Mouse (Mus musculus) lung, postnatal 0 days (tissue): ENCODE measurements around the gene Cinp. TPM values are rescaled to one million over a fixed set of nuclear protein-coding genes. Genes with fewer than 3 reads are reported as not detected.

Source experiments
- ATAC-seq: fragments of 200-750 bp; cut with Nextera tagmentation; 2 replicates; pipeline ENCODE4 v1.8.0; 2017; ENCODE audit warnings: moderate library complexity
- DNase-seq: peaks from one replicate; pipeline ENCODE4 v3.0.0-alpha.2; 2016; ENCODE audit warnings: low spot score
- H3K27ac ChIP-seq: fragments of 300-500 bp; sonication (generic); 2 replicates; pipeline ENCODE4 v1.5.1; 2014; ENCODE audit warnings: antibody characterized with exemption, mild to moderate bottlenecking, low read length, mixed read lengths
- H3K27me3 ChIP-seq: fragments of 300-500 bp; sonication (generic); replicated peaks from 2 replicates; pipeline ENCODE4 v1.6.1; 2014; ENCODE audit warnings: low read length, mixed read lengths; ENCODE audit not compliant: insufficient read depth
- H3K36me3 ChIP-seq: fragments of 300-500 bp; sonication (generic); 2 replicates; pipeline ENCODE4 v1.6.1; 2014; ENCODE audit warnings: low read length, mixed read lengths; ENCODE audit not compliant: insufficient read depth
- H3K4me1 ChIP-seq: fragments of 300-500 bp; sonication (generic); 2 replicates; pipeline ENCODE4 v1.6.1; 2014; ENCODE audit warnings: antibody characterized with exemption, low read depth, low read length, mixed read lengths; ENCODE audit not compliant: insufficient read depth
- H3K4me2 ChIP-seq: fragments of 300-500 bp; sonication (generic); replicated peaks from 2 replicates; pipeline ENCODE4 v1.6.1; 2014; ENCODE audit warnings: low read depth, mild to moderate bottlenecking, low read length, moderate library complexity, mixed read lengths
- H3K4me3 ChIP-seq: fragments of 300-500 bp; sonication (generic); 2 replicates; pipeline ENCODE4 v1.5.1; 2014; ENCODE audit warnings: low read depth, low read length
- H3K9ac ChIP-seq: fragments of 300-500 bp; sonication (generic); replicated peaks from 2 replicates; pipeline ENCODE4 v1.6.1; 2014; ENCODE audit warnings: low read depth, mild to moderate bottlenecking
- H3K9me3 ChIP-seq: fragments of 300-500 bp; sonication (generic); 2 replicates; pipeline ENCODE4 v1.6.1; 2016; ENCODE audit warnings: low read length, mixed read lengths
- CTCF ChIP-seq: IDR thresholded peaks from 2 replicates; pipeline ENCODE4 v1.5.1; 2016; ENCODE audit warnings: antibody characterized with exemption, mild to moderate bottlenecking
- EP300 ChIP-seq: IDR thresholded peaks from 2 replicates; pipeline ENCODE4 v1.6.1; 2016; ENCODE audit warnings: antibody characterized with exemption, mild to moderate bottlenecking, control low read depth
- WGBS: fragments of 180-500 bp; shearing (Covaris S2); extraction: QIAGEN DNeasy Blood & Tissue Kit; methylation state at CpG from one replicate; pipeline ENCODE4 v1.1.7; 2014; 5-methylcytosine and 5-hydroxymethylcytosine counted together
- polyA plus RNA-seq: library from polyadenylated mRNA; unstranded; fragments of >200 nt; fragmentation: Nextera tagmentation; extraction: Ambion mirVana; gene quantifications from 2 replicates; pipeline ENCODE4 v1.2.1, GENCODE M21; 2015

Gene Cinp
- polyA plus RNA-seq, 1 experiment from 2014 or later: 33.8 TPM

DNA sequence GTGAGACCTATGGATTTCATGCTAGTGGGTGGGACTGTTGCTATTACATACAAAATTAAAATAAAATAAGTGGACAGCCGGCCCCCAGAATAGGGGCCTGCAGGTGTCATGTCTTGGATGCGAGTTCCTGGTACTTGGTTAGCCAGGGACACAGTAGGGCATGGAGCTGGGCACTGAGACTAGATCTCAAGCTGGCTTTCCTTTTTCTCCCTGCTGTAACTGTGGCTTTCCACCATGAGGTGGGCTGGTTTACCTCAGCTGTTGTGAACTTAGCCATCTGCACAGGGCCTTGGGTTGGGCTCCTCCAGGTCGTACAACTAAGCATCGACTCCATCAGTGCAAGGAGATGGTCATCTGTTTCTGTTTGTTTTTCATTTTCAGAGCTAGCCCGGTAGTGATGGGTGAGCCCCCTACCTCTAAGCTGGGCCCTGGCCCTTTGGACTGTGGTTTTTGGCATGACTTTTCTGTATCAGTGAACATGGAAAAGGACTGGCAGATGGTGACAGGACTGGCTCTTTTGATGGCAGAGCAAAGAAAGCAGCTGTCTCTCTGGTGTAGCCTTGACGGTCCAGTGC, 42.7 kb downstream of the Cinp start:
- 0 out of 2 replicates have a peak overlapping the region, but pooled peaks have one; percentile 86 for H3K27ac ChIP-seq

DNA sequence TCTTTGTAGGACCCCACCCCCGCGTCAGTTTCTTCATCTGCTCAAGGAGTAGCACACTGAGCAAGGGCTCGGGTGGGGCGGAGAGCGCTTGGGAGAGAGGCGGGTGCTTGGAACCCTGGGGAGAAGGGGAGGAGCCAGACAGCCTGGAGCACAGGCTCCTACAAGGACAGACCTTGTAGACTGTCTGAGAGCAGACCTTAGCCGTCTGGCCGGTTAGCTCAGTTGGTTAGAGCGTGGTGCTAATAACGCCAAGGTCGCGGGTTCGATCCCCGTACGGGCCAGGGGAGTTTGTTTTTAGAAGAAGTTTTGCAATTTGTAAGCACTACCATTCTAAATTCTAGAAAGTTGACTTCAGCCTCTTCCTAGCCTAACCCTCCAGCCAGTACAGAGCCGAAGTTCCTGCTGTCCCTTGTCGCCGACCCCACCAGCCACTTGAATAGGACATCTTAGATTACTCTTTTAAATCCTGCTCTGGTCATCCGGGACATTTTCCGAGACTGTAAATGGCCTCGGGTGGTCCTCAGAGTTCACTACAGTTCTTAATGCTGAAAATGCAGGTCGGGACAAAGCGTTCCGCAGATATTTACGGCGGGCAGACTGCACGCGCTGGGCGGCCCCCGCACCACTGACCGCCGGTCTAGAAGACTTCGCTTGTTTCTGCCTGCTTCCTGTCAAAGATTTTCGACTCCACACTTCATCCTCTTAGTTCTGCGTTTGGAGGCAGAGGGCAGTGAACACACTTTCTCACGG, 43.6 kb downstream of the Cinp start:
- Histone ChIP-seq H3K9ac (peak overlapping the region; percentile 39), H3K9me3 (no peaks in the 10 kb centered on the region), H3K27ac (peak overlapping the region; percentile 86), H3K4me2 (peak overlapping the region; percentile 65), H3K4me1 (peaks cover under 1% of the 10 kb centered on the region; the same call in 1 of the 2 replicates), H3K4me3 (peak overlapping the region; percentile 59), H3K36me3 (no peaks in the 10 kb centered on the region), H3K27me3 (no peaks in the 10 kb centered on the region)
- ATAC-seq (peak; percentile 91), DNase-seq (peak; percentile 98)
- no peak for TF ChIP-seq EP300
- TF ChIP-seq CTCF: no peak
- under 1% methylated on average over 36 of the region's 36 CpGs for WGBS

More for the DNA sequence above, 42.7 kb downstream of the Cinp start:
- DNase-seq (no peak), ATAC-seq (no peak)
- Histone ChIP-seq H3K4me2 (peak overlapping the region; percentile 65), H3K27me3 (no peaks in the 10 kb centered on the region), H3K36me3 (no peaks in the 10 kb centered on the region), H3K4me1 (no peaks in the 10 kb centered on the region; the same call in 1 of the 2 replicates), H3K9ac (peak overlapping the region; percentile 39; the same call in 1 of the 2 replicates), H3K4me3 (peak overlapping the region; percentile 59), H3K9me3 (no peaks in the 10 kb centered on the region)
- no peak for TF ChIP-seq EP300
- TF ChIP-seq CTCF: no peak
- 62% methylated on average over 6 of the region's 6 CpGs for WGBS

DNA sequence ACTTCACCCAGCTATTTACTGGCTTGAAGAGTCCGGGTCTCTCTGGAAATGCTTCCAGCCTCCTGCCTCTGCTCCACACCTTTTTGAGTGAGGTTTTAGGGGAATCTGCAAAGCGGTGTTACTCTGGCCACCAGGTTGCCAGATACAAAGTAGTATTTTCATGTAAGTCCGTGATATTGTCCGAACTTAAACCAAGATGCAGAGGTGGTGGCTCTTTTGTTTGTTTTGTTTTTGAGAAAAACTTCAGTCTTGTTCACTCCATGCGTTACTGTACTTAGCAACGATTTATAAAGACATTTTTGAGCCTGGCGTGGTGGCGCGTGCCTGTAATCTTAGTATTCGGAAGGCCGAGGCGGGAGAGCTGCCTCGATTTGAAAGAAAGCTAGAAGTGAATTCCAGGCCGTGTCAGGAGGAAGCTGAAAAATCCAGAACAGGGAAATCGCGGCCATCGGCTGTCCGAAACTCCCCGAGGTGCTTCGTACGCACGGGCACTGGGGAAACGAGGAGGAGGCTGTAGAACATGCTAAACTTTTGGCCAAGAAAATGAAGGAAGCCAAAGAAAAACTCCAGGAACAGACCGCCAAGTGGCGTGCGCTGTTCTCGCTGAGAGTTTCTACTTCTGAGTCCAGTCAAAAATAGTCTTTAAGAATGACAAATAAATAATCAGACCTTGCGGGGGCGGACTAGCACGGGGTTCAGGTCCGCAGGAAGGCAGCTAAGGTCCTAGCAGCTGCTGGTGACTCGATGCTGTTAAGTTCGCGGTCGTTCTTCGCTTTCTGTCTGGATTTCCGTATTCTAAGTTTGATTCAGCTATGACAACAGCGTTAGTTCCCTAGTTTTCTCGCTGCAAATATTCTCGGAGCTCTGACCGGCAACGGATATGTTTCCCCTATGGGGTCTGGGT, 44.5 kb downstream of the Cinp start:
- ATAC-seq: peak; percentile 36
- H3K9me3 ChIP-seq: no peaks in the 10 kb centered on the region
- H3K4me2 ChIP-seq: peak overlapping the region; percentile 65
- peak overlapping the region; percentile 33; the same call in 1 of the 2 replicates for H3K9ac ChIP-seq
- TF ChIP-seq CTCF (0 out of 2 replicates have a peak, but pooled peaks have one; percentile 30), EP300 (0 out of 2 replicates have a peak, but pooled peaks have one; percentile 19)
- peaks cover 3% of the 10 kb centered on the region; the same call in 1 of the 2 replicates for H3K4me1 ChIP-seq
- H3K4me3 ChIP-seq: peak overlapping the region; percentile 59
- WGBS: under 1% methylated on average over 42 of the region's 42 CpGs
- no peaks in the 10 kb centered on the region for H3K36me3 ChIP-seq
- peak overlapping the region; percentile 86 for H3K27ac ChIP-seq
- peak; percentile 74 for DNase-seq
- H3K27me3 ChIP-seq: no peaks in the 10 kb centered on the region

DNA sequence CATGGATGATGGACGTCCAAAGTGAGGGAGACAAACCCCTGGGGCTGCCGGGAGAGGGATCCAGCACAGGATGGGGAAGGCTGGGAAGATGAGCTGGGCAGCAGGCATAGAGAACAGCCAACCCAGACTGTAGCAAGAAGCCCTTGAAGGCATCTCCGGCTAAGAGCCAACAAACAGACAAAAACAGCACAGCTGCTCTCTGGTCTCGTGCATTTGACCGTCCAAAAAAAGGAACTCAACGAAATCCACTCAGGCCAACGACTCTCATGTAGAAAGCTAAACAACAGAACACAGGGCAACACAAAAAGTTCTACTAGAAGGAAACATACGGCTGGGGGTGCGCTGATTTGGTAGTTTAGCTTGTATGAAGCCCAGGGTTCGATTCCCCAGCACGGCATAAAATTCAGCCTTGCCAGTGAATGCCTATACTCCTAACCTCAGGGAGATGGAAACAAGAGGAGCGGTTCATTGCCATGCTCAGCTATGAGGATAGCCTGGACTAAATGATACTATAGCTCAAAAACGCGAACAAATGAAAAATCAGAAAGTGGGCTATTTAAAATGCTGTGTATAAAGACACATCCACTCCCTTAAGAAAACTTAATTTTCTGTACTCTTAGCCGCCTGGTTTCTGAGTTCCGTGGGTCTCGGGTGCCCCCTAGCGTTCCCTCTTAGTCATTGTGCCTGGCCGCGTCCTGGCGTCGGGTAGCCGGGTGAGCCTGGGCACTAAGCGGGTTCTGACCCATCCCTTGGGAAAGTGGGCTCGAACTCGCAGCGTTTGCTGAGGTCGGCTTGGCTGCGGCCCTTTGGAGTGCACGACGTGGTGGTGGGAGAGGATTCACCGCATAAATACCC, 45.5 kb downstream of the Cinp start:
- DNase-seq (peak; percentile 92), ATAC-seq (peak; percentile 36)
- Histone ChIP-seq H3K4me1 (peaks cover 3% of the 10 kb centered on the region; the same call in 1 of the 2 replicates), H3K36me3 (no peaks in the 10 kb centered on the region), H3K4me2 (peak overlapping the region; percentile 65), H3K9me3 (no peaks in the 10 kb centered on the region), H3K9ac (no peak overlapping the region), H3K27me3 (no peaks in the 10 kb centered on the region), H3K4me3 (peak overlapping the region; percentile 59), H3K27ac (no peak overlapping the region)
- TF ChIP-seq CTCF (peak; percentile 95), EP300 (no peak)
- WGBS: 15% methylated on average over 32 of the region's 32 CpGs

DNA sequence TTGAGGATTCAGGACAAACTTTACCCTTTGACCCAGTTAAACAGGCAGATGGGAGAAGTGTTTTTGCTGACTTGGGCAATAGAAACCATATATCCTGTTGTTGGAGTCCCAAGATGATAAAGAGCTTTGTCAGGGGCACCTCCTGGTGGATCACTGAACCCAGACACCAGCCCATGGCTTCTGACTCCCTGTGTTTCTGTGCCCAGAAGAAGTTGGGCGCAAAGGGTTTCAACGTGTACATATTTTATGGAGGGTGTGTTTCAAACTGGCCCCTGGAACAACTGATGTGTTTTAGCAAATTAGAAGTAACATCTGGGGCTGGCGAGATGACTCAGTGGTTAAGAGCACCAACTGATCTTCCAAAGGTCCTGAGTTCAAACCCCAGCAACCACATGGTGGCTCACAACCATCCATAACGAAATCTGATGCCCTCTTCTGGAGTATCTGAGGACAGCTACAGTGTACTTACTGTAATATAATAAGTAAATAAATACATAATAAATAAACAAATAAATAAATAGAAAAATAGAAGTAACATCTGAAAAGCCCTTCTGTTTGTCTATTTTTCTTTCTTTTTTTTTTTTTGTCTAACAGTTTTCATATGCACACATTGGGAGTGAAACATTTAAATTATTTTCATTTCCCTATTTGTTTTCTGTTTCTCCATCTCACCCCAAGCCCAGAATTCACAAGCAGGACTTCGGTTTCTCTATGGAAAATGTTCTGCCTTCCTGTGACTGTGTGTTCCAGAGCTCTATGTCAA, 47.0 kb downstream of the Cinp start:
- no peaks in the 10 kb centered on the region for H3K27me3 ChIP-seq
- no peak overlapping the region for H3K4me2 ChIP-seq
- no peak overlapping the region for H3K9ac ChIP-seq
- DNase-seq: no peak
- ATAC-seq: no peak
- no peaks in the 10 kb centered on the region for H3K36me3 ChIP-seq
- no peak overlapping the region for H3K27ac ChIP-seq
- no peak overlapping the region for H3K4me3 ChIP-seq
- TF ChIP-seq EP300 (no peak), CTCF (no peak)
- H3K9me3 ChIP-seq: no peaks in the 10 kb centered on the region
- peaks cover 3% of the 10 kb centered on the region; the same call in 1 of the 2 replicates for H3K4me1 ChIP-seq
- 70% methylated on average over 5 of the region's 5 CpGs for WGBS
